Mouse (Mus musculus) CD4-positive, CD25-positive, alpha-beta regulatory T cell, adult 2 months (primary cell): Measurements from ENCODE around the gene Ncaph.
"Not testable (repeated sequence)": the region's sequence is repeated elsewhere in the genome, so short reads cannot be mapped to it uniquely, and the experiment has no call there.

Experiments
- DNase-seq: peaks from one replicate; pipeline ENCODE4 v3.0.0-alpha.2; 2012; ENCODE audit warnings: low read depth, low spot score

Ncaph gene

DNA sequence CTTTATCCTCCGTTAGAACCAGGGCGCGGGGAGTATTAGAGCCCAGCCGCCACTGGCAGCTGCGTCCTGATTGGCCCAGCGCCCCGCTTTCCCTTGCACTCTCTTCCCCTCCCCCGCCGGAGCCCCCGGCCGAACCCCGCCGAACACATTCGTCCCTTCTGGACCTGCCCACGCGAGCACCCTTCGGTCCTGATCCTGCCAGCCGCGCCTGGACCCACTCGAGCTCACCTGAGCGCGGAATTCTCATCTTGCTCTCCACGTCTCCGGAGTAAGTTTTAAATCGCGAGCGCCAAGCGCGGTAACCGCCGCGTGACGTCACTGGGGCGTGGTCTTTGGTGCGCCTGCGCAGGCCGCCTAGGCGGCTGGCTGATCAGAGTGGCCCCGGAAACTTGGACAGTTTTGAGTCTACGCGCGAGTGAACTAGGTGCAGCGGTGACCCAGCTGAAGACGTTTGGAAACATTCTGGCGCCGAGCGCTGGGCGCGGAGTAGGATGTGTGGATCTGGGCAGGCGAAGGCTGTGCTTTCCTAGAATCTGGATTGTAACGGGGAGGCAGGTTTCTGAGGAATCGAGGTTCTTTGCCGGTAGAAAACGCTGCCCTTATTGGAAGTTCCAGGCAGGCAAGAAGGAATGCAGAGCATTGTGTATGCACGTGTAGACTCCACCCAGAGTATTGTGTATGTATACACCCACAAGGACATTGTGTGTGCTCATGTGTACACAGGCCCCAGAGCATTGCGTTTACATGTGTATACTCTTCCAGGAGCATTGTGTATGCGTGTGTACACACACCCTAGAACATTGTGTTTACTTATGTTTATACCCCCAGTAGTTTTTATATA is at the start of gene Ncaph:
Ncaph (minus strand) TSS at position 334 of the 841 bp plus-strand sequence.
- peak; percentile 95 for DNase-seq

DNA sequence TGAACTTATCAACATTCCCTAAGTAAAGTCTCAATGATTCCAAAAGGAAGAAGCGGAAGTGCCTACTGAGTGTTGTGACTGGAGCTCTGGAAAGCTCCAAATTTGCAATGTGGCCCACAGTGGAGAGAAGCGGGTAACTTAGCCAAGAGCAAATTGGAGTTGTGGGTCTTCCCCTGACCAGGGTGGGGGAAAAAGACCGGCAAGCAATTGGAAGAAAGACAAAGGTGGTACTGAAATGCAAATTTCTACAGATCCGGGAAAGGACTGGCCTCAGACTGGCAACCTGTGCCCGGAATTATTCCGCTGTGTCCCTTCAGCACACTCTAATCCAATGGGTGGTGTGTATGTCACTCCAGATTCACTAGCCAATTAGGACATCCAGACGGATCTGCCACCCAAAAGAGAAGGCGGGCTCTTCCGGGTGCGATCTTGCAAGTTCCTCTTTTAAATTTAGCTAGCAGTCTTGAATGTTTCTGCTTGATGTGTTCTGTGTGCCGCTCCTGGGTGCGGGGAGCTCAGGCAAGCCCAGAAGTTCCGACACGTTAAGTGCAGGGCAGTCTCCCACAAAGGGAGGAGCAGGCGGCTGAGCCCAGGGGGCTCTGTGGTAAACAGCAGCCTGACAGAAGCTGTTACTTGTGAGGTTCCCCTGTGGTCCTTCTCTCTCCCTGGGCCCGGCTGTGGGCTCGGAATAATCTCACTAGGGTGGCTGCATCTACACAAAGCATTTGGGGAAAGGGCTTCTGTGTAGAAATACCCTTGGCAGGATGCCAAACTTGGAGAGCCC is 49.0 kb upstream of the Ncaph start:
- DNase-seq: peak; percentile 88

DNA sequence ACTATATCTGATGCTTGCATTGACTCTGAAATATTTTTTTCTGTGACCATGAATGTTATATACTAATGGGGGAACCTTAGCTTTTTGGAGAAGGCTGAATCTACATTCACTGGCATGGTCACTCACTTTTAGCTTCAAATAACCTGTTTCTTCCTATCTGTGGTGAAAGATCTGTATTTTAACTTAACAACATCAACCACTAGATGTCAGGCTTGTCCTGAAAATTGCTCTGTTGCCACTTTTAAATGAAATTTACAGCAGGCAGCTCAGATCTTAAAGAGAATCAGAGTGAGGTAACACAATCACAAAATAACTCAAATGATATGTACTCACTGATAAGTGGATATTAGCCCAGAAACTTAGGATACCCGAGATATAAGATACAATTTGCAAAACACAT is 32.5 kb upstream of the Ncaph start:
- DNase-seq: peak; percentile 72

DNA sequence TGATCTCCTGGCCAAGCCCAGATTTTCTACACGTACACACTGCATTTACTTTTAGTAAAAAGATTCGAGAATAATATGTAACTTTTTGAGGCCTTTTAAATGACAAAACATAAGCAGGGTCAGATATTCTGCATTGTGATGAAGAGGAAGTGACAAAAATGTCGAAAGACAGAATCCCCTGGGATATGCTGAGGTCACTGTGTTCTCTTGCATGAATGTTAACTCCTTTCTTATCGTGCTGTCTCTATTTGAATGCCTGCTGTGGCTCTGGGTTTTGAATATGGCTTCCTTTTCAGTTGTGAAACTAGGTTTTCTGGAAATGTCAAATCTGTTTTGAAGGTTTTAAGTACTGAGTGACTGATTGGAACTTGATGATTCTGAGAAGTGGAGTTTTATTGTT is 31.9 kb upstream of the Ncaph start:
- DNase-seq: no peak

DNA sequence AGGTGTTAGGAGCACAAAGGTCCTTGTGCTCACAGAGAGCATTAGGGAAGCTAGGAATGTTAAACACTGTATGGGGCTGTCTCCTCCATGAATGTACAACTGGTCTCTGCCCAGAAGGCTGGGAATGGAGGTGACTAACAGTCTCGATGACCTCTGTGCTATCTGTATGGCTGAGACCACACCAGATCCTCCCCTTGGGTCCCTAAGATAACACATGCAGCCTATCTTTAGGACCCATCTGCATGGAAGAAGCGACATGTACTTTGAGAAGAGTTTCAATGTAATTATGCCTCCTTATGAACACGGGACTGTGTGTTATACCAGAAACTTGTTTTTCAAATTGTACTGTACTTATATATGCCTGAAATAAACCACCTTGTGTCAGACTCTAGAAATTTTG is 11.9 kb upstream of the Ncaph start:
- no peak for DNase-seq

DNA sequence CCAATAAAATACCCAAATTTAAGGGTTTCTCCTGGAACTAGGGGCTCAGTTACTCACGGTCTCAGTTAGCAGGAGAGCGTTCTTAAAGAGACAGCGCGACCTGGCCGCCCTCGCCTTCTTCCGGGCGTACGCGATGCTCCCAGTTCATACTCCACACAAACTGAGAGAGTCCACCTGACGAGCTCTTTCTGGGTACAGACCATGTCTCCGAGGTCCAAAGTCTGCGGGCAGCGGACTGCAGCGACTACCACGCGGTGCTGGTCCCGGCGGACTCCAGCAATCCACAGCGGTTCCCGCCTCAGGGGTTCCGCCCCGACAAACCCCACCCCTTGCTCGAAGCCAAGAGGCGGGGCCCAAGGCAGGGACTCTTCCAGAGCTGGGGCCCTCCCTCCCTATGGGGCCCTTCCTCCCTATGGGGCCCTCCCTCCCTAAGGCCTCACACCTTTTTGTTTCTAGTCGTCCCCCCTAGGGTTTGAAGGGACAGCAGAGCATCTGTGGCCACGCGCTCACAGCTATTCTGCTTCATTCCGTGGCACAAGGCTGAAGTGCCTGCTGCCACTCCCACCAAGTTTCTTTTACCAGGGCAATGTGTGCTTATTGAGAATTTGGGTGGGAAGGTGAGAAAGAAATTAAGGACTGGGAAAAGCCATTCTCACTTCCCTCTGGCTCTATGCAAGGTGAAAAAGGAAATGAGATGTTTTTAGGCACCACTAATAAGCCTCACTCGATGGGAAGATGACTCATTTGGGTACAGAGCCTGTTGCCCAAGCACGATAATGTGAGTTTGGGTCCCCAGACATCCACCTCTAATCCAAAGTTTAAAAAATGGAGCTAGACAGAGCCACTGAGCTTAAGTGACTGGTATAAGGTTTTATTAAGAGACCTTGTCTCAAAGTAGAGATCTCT is 9.7 kb upstream of the Ncaph start, which contains the start of gene Itpripl1:
Itpripl1 (minus strand) TSS at position 285 of the 906 bp plus-strand sequence.
- DNase-seq: peak; percentile 83

DNA sequence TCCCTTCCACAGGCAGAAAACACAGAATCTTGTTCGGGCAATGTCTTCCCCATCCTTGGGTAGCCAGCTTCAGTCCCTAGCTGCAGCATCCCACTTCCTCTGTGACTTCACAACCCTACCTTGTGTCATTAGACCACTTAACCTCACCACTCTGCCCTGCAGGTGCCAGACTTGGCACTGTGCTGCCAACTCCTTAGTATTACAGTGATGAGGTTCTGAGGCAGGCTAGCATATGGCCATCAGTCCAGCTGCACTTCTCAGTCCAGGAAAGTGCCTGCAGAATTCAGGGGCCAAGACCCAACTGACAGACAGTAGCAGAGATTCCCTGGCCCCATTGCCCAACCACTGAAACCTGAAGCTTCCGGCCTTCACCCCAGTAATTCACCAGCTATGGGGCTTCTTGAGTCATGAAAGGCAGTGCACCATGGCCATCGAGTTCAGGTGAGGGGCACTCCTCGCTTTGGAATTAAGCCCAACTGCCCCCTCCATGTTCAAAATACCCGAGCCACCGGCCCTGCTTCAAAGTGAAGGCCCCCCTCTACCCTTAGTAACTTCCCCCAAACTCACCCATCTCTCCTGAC is 8.9 kb upstream of the Ncaph start:
- peak; percentile 29 for DNase-seq

DNA sequence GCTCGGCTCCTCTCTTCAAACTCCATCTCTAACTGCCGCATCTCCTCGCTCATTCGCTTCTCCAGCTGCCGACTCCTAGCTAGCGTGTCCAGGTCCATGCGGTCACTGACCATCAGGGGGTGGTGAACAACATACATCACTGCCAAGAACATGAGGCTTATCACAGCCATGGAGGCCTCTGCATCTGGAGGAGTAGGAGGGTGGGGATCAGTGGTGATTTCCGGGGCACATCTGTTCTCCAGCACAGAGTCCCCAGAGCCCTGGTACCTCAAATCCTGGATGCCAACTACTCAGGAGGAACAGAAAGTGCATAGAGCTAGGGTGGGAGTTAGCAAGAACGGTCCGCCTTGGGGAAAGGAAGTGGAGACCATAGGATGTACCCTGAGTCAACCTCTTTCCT is 8.3 kb upstream of the Ncaph start:
- no peak for DNase-seq

DNA sequence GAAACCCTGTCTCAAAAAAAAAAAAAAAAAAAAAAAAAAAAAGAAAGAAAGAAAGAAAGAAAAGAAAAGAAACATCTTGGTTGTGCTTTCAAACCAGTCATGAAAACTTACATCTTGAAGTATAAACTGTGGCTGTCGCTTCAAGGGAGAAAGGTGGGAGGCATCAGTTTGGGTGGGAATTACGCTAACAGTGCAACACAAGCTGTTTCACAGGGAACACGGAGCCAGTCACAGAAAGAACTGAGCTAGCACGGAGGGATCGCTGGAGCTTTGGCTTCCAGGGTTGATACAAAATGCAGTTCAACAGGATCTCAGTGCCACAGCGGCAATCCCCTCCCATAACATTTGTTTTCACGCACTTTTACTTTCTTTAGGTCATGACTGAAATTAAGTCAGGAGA is 6.3 kb upstream of the Ncaph start:
- DNase-seq: no peak

DNA sequence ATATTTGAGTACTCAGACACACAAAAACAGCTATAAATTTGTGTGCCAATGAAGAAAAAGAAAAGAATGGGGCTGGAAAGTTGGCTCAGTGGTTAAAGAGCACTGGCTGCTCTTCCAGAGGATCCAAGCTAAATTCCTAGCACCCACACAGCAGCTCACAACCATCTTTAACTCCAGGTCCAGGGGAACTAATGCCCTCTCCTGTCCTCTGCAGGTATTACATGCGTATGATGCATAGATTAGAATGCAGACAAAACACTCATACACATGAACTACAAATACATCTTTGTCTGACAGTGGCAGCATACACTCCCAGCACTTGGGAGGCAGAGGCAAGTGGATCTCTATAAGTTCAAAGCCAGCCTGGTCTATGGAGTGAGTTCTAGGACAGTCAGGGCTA is 5.9 kb upstream of the Ncaph start:
- DNase-seq: peak; percentile 41

DNA sequence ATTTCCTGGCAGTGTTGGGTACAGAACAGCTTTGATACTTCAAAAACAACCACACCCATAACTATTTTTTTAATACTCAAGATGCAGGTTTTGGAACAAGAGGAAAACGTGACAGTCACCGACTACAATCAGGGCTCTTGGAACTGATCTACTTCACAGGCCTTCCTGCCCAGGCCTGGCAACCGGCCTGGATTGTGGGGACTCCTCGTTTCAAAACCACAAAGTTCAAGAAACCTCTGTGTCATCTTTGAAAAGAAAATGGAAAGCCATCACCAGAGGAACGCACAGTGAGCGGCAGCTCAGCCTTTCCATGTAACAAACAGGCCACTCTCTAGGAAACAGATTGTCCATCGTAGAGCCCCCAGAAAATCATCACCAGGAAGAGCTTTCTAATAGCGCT is 5.3 kb upstream of the Ncaph start:
- DNase-seq: no peak

DNA sequence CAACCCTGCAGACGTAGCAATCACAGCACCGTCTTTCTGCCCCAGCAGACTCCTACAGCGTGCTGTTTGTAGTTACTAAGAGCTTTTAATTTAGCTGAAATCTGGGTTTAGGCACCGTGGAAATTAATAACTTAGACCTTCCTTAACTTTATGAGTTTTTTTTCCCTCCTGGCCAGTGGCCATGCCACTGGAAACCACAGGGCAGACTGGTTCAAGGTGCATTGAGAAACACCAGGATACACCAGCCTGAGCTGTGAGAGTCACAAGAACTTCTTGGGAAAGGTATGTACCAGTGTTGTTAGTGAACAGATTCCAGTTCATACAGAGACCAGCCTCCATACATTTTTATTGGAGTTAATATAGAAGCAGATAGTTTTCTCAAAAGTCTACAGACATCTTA is 4.7 kb upstream of the Ncaph start:
- no peak for DNase-seq

DNA sequence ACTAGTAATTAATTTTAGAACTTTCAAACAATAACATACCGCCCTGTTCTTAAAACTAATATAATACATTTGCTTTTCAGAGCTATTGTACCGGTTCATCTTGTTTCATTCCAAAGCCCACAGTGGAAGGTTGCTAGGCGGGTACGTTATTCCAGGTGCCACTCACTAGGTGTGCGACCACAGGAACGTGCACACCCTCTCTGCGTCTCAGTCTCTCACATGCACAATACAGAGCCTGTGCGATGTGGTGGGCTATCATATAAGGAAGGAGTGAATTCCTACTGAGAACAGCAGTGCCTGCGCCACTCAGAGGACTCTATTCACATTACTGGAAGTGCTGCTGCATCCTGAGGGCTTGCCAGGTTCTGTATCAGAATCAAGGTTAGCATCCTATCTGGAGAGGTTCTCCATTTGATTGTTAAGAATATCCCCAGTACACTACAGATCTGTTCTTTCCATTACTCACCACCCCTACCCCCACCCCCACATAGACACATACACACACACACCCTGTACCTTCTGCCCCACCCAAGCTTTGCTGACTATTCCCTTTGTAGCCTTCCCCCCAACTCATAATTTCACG is 4.2 kb upstream of the Ncaph start:
- no peak for DNase-seq

DNA sequence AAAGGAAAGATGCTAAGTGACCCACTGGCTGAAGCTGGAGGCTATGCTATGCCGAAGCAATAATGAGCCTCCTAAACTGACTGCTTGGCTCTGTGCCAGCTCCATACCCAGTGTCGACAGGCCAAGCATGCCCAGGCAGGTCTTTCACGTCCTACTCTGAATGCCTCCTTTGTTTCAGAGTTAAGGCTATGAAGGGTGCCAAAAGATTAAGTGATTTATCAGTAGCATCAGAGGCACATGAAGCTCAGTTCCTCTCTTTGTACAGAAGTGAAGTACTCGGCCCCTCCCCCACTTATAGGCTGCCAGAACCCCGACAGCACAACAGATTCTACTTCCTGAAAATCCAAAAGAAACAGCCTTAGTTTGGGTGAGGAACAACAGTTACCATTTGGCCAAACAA is 3.2 kb upstream of the Ncaph start:
- DNase-seq: peak; percentile 38

DNA sequence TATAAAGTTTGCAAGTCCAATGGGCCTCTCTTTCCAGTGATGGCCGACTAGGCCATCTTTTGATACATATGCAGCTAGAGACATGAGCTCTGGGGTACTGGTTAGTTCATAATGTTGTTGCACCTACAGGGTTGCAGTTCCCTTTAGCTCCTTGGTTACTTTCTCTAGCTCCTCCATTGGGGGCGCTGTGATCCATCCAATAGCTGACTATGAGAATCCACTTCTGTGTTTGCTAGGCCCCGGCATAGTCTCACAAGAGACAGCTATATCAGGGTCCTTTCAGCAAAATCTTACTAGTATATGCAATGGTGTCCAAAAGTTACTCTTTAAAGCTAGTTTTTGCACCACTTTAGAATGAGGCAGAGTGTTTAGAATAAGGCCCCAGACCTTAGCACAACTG is 1.5 kb upstream of the Ncaph start:
- not testable (repeated sequence) for DNase-seq

DNA sequence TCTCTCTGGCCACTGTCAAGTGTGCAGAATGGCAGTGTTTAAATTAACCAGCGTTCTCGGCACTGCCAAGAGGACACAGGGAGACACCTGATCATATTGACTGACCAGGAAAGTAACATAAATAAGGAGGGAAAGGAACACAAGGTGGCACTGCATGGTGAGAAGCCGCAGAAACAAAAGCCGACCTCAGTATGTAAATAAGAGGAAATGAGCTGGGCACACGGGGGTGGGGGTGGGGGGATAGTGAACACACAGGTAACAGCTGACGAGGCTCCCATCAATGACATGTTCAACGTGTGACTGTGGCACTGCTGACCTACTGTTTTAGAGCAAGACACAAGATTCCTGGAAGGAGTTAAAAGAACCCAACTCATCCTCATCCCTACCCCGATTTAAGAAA is 2.4 kb downstream of the Ncaph start:
- peak; percentile 49 for DNase-seq

DNA sequence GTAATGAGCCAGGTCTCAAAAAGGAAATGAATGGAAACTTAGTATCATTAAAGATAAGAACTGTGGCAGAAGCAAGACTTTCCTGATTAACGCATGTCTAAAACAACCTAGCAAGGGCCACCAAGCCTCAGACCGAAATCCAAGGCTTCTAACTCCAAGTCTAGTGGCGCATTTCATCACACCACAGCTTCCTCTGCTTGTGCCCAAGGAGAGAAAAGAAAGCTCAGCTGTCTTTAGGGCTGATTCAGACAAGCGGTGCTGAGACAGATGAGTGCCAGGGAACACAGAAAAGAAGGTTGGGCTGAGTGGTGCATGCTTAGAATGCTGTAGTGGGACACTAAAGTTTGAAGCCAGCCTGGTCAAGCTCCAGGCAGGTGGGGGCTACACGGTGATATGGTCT is 4.8 kb downstream of the Ncaph start:
- DNase-seq: no peak

DNA sequence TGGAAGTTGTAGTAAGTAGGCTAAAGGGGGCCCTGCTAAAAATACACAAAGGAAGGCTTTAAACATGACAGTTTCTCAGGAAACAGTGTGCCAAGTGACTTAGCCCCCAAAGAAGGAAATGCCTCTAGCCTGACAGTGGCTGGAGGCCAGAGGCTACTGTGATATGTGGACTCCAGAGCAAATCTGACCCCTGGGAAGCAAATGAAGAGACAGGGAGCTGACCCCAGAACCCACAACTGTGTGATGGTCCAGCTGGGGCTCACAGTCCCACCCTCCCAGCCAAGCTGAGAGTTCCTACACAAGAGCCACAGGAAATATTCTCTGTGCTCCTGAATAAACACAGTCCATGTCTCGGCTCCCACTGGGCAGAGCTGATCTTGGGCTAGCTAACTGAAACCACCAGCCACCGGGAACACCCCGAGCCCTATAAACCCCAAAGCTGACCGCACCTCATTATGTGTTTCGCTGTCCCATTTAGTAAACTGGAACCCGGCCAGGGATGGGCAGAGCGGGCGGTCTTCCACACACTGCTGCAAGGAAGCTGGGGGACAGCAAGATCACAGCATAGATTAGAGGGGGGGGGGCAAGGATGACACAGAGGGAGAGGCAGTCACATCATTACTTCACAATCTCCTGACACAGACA is 12.0 kb downstream of the Ncaph start:
- DNase-seq: no peak

DNA sequence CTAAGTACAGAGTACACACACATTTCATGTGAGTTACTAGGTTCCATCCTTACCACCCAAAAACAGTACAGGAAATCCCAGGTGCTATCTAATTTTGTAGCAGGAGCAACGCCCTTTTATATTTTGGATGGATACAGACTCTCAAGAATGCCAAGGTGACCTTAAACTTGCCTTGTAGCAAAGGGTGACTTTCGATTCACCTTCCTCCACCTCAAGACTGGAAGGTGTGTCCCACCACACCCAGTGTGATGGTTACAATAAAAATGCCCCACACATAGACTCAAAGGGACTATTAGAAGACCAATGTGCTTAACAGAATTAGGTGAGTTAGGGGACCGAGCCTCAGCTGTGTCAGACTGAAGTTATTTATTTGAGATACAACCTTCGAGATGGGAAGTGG is 24.8 kb downstream of the Ncaph start:
- no peak for DNase-seq

DNA sequence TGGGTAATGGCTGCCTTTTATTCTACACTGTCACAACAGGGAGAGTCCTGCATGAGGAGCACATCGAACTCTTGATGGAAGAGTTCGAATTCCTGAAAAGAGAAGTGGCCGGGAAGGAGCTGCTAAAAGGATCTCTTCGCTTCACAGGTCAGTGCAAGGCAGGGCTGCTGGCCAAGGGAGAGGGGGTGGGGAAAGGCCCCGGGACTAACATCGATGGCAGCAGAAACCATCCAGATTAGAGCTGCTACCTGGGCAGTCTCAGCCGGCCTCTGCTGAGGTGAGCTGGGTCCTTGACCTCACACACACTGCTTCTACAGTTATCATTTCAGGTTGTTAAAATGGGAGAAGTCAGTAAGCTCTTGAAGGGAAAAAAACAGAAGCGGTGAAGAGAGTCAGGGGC is 41.8 kb downstream of the Ncaph start:
- DNase-seq: no peak

DNA sequence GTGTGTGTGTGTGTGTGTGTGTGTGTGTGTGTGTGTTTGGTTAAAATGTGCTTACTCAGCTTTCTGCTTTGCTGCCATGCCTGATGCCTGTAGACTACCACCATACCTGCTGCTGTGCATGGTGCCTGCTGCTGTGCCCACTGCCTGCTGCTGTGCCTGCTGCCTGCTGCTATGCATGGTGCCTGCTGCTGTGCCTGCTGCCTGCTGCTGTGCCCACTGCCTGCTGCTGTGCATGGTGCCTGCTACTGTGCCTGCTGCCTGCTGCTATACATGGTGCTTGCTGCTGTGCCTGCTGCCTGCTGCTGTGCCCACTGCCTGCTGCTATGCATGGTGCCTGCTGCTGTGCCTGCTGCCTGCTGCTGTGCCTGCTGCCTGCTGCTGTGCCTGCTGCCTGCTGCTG is 43.6 kb downstream of the Ncaph start:
- not testable (repeated sequence) for DNase-seq
